Mouse (Mus musculus) liver, embryonic 16.5 days (tissue): ENCODE data around the gene Prok1. TPM values are rescaled to one million over a fixed set of nuclear protein-coding genes. Genes with fewer than 3 reads are reported as not detected.

Experiments used
- ATAC-seq: fragments of 200-750 bp; cut with Nextera tagmentation; 2 replicates; pipeline ENCODE4 v1.8.0; 2017; ENCODE audit warnings: low read depth, mild to moderate bottlenecking, moderate number of reproducible peaks, moderate library complexity
- H3K27ac ChIP-seq: fragments of 300-500 bp; sonication (generic); 2 replicates; pipeline ENCODE4 v1.5.1; 2014; ENCODE audit warnings: mild to moderate bottlenecking, low read length
- H3K27me3 ChIP-seq: fragments of 300-500 bp; sonication (generic); 2 replicates; pipeline ENCODE4 v1.6.1; 2014; ENCODE audit warnings: low read depth, low read length, mixed read lengths; ENCODE audit not compliant: control insufficient read depth, insufficient read depth
- H3K36me3 ChIP-seq: fragments of 300-500 bp; sonication (generic); 2 replicates; pipeline ENCODE4 v1.6.1; 2014; ENCODE audit warnings: mild to moderate bottlenecking; ENCODE audit not compliant: control insufficient read depth, insufficient read depth
- H3K4me1 ChIP-seq: fragments of 300-500 bp; sonication (generic); 2 replicates; pipeline ENCODE4 v1.6.1; 2014; ENCODE audit warnings: low read depth, low read length, mixed read lengths; ENCODE audit not compliant: control insufficient read depth
- H3K4me2 ChIP-seq: fragments of 300-500 bp; sonication (generic); 2 replicates; pipeline ENCODE4 v1.6.1; 2014; ENCODE audit warnings: low read depth, low read length, mixed read lengths
- H3K4me3 ChIP-seq: fragments of 300-500 bp; sonication (generic); 2 replicates; pipeline ENCODE4 v1.5.1; 2014; ENCODE audit warnings: low read depth, mild to moderate bottlenecking, low read length
- H3K9ac ChIP-seq: fragments of 300-500 bp; sonication (generic); 2 replicates; pipeline ENCODE4 v1.6.1; 2014; ENCODE audit warnings: low read depth, low read length
- H3K9me3 ChIP-seq: fragments of 300-500 bp; sonication (generic); replicated peaks from 2 replicates; pipeline ENCODE4 v1.6.1; 2016; ENCODE audit warnings: low read length; ENCODE audit not compliant: control insufficient read depth
- WGBS: fragments of 180-500 bp; shearing (Covaris S2); extraction: QIAGEN DNeasy Blood & Tissue Kit; methylation state at CpG from one replicate; pipeline ENCODE4 v1.1.7; 2014; ENCODE audit not compliant: insufficient replicate concordance; 5-methylcytosine and 5-hydroxymethylcytosine counted together
- polyA plus RNA-seq: library from polyadenylated mRNA; unstranded; fragments of >200 nt; fragmentation: Nextera tagmentation; extraction: Ambion mirVana; gene quantifications from 2 replicates; pipeline ENCODE4 v1.2.1, GENCODE M21; 2015

Prok1 gene
- polyA plus RNA-seq, 1 experiment from 2014 or later = 0.06 TPM

DNA sequence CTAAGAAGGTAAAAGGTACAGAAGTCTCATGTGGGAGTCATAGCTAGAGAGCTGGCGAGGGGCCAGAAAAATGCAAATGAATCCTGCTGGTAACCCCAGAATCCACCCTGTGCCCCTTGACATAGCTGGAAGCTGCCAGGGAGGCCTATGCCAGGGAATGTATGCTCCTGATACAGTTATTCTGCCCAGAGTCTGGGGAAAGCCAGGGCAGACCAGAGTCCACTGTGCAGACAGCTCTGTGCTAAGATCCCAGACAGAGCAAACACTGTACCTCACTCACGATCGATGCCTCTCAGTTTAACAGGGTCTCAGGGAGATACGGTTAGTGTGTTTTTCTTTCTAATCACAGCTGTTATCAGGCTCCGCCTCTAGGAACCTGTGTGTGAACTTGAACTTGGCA lies 9.7 kb downstream of the Prok1 start:
- 42% methylated on average over 5 of the region's 5 CpGs for WGBS
- H3K36me3 ChIP-seq = no peaks in the 10 kb centered on the region
- no peak overlapping the region for H3K4me3 ChIP-seq
- no peak overlapping the region for H3K4me2 ChIP-seq
- no peak overlapping the region for H3K9ac ChIP-seq
- 0 out of 2 replicates have a peak overlapping the region, but pooled peaks have one; percentile 2 for H3K27ac ChIP-seq
- ATAC-seq = peak; percentile 90
- H3K27me3 ChIP-seq = no peaks in the 10 kb centered on the region
- H3K9me3 ChIP-seq = no peaks in the 10 kb centered on the region
- H3K4me1 ChIP-seq = peaks cover 2% of the 10 kb centered on the region; the same call in 1 of the 2 replicates

GRCm38 (mm10) chr3:107229221-107229620 lies 10.3 kb downstream of the Prok1 start:
- no peak overlapping the region for H3K4me3 ChIP-seq
- H3K4me2 ChIP-seq = no peak overlapping the region
- no peaks in the 10 kb centered on the region for H3K36me3 ChIP-seq
- WGBS = 46% methylated on average over 5 of the region's 5 CpGs
- H3K27ac ChIP-seq = no peak overlapping the region
- no peak overlapping the region for H3K9ac ChIP-seq
- no peak; the same call in 1 of the 2 replicates for ATAC-seq
- H3K27me3 ChIP-seq = no peaks in the 10 kb centered on the region
- peaks cover 2% of the 10 kb centered on the region; the same call in 1 of the 2 replicates for H3K4me1 ChIP-seq
- 0 out of 2 replicates have a peak, but pooled peaks cover under 1% of the 10 kb centered on the region for H3K9me3 ChIP-seq

DNA sequence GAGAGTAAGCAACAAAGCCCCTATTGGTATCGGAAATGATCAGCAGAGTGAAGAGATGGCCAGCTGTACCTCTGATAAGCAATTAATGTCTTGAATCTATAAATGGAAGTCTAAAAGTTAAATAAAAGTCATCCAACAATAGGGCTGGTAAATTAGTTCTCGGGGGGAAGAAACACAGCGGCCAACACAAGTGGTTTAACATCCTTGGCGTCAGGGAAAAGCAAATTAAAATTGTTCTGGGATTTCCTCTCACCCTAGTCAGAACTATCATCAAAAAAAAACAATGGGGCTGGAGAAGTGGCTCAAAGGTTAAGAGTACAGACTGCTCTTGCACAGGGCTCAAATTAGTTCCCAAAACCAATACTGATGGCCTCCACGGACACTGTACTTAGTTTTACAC lies 13.7 kb downstream of the Prok1 start:
- no peak overlapping the region for H3K9ac ChIP-seq
- H3K4me3 ChIP-seq = no peak overlapping the region
- no peak overlapping the region for H3K27ac ChIP-seq
- H3K36me3 ChIP-seq = no peaks in the 10 kb centered on the region
- H3K4me2 ChIP-seq = no peak overlapping the region
- no peak for ATAC-seq
- H3K27me3 ChIP-seq = no peaks in the 10 kb centered on the region
- 0 out of 2 replicates have a peak, but pooled peaks cover 2% of the 10 kb centered on the region for H3K9me3 ChIP-seq
- WGBS = 66% methylated on average over 5 of the region's 5 CpGs
- peaks cover 2% of the 10 kb centered on the region; the same call in 1 of the 2 replicates for H3K4me1 ChIP-seq

GRCm38 (mm10) chr3:107223230-107223629 lies 16.3 kb downstream of the Prok1 start:
- 41% methylated on average over 1 of the region's 1 CpGs for WGBS
- Histone ChIP-seq H3K9me3 (0 out of 2 replicates have a peak, but pooled peaks cover 2% of the 10 kb centered on the region), H3K27me3 (no peaks in the 10 kb centered on the region), H3K4me2 (no peak overlapping the region), H3K4me1 (no peaks in the 10 kb centered on the region), H3K9ac (no peak overlapping the region), H3K4me3 (no peak overlapping the region), H3K27ac (no peak overlapping the region), H3K36me3 (no peaks in the 10 kb centered on the region)
- no peak for ATAC-seq

DNA sequence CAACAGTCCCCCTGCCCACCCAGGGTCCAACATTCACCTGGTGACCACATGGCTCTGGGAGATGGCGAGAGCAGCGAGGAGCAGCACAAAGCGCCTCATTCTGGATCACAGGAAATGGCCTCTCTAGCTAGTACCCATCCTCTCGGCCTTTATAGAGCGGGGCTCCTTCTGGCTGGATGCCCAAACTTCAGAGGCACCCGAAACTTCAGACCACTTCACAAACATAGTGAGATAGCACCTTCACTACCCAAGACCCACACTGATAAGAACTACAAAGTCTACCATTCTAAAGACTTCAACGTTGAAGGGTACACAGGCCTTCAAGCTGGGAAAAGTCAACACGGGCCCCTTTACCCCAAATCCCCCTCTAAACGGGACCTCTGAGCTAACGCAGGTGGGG lies 17.9 kb downstream of the Prok1 start, which contains the start of gene Cym:
Gene Cym (minus strand): TSS at position 125 of the 400 bp plus-strand sequence.
- no peaks in the 10 kb centered on the region for H3K27me3 ChIP-seq
- H3K27ac ChIP-seq = no peak within 1 kb of the TSS
- 59% methylated on average over 10 of the region's 10 CpGs for WGBS
- H3K4me1 ChIP-seq = no peaks in the 10 kb centered on the region
- no peaks in the 10 kb centered on the region for H3K36me3 ChIP-seq
- 0 out of 2 replicates have a peak, but pooled peaks cover 2% of the 10 kb centered on the region for H3K9me3 ChIP-seq
- no peak within 1 kb of the TSS for H3K4me2 ChIP-seq
- no peak within 1 kb of the TSS for H3K4me3 ChIP-seq
- ATAC-seq = no peak
- no peak within 1 kb of the TSS for H3K9ac ChIP-seq

DNA sequence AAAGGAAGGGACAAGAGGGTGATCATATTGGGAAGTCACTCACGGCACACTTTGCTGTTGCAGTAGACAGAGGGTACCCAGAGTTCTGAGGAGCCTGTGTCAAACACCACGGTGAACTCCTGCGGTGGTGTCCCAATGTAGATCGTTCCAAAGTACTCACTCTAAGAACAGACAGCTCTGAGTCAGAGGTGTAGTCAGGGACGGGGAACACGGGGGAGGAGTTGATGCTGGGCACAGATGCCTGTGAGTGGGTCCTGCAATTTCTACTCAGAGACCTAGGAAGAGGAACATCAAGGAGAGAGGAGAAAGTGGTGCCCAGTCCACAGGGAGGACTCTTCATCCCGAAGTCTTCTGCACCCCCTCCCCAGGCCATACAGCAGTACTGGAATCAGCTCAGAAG lies 20.9 kb downstream of the Prok1 start:
- H3K27ac ChIP-seq = no peak overlapping the region
- no peak overlapping the region for H3K9ac ChIP-seq
- no peak overlapping the region for H3K4me2 ChIP-seq
- H3K9me3 ChIP-seq = no peaks in the 10 kb centered on the region
- no peak overlapping the region for H3K4me3 ChIP-seq
- ATAC-seq = no peak
- WGBS = 71% methylated on average over 7 of the region's 7 CpGs
- H3K4me1 ChIP-seq = no peaks in the 10 kb centered on the region
- H3K27me3 ChIP-seq = no peaks in the 10 kb centered on the region
- no peaks in the 10 kb centered on the region for H3K36me3 ChIP-seq

DNA sequence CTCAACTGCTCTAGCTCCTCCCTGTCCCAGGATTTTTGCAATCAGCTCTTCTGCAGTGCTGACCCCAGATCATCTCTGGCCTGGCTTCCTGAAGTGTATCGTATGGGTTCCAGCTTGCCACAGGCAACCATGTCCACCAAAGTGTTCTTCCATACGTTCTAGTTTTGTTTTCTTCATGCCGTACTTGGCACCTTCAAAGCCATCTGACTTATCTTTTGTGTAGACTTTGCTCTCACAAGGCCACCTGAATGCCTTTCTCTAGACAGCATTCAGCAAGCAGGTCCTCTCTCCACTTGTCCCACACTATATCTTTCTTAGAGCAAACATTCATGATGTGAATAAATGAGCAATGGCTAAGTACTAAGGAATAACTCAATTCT lies 22.4 kb downstream of the Prok1 start:
- H3K4me1 ChIP-seq = no peaks in the 10 kb centered on the region
- no peaks in the 10 kb centered on the region for H3K36me3 ChIP-seq
- WGBS = 58% methylated on average over 3 of the region's 3 CpGs
- H3K4me3 ChIP-seq = no peak overlapping the region
- no peaks in the 10 kb centered on the region for H3K9me3 ChIP-seq
- no peak overlapping the region for H3K4me2 ChIP-seq
- H3K27ac ChIP-seq = no peak overlapping the region
- no peak overlapping the region for H3K9ac ChIP-seq
- H3K27me3 ChIP-seq = no peaks in the 10 kb centered on the region
- ATAC-seq = peak; percentile 24; the same call in 1 of the 2 replicates

GRCm38 (mm10) chr3:107216400-107217100 lies 23.0 kb downstream of the Prok1 start:
- no peak overlapping the region for H3K4me3 ChIP-seq
- H3K9ac ChIP-seq = no peak overlapping the region
- no peak overlapping the region for H3K27ac ChIP-seq
- no peak overlapping the region for H3K4me2 ChIP-seq
- no peaks in the 10 kb centered on the region for H3K4me1 ChIP-seq
- H3K27me3 ChIP-seq = no peaks in the 10 kb centered on the region
- H3K36me3 ChIP-seq = no peaks in the 10 kb centered on the region
- ATAC-seq = no peak
- WGBS = 61% methylated on average over 8 of the region's 8 CpGs
- H3K9me3 ChIP-seq = no peaks in the 10 kb centered on the region

GRCm38 (mm10) chr3:107214606-107215005 lies 24.9 kb downstream of the Prok1 start:
- no peaks in the 10 kb centered on the region for H3K27me3 ChIP-seq
- no peaks in the 10 kb centered on the region for H3K36me3 ChIP-seq
- H3K4me3 ChIP-seq = no peak overlapping the region
- no peaks in the 10 kb centered on the region for H3K4me1 ChIP-seq
- WGBS = 47% methylated on average over 5 of the region's 5 CpGs
- no peak for ATAC-seq
- no peaks in the 10 kb centered on the region for H3K9me3 ChIP-seq
- no peak overlapping the region for H3K9ac ChIP-seq
- no peak overlapping the region for H3K4me2 ChIP-seq
- H3K27ac ChIP-seq = no peak overlapping the region
